7 mouse cellular contexts compared by ENCODE assay signal in the genomic region with DNA sequence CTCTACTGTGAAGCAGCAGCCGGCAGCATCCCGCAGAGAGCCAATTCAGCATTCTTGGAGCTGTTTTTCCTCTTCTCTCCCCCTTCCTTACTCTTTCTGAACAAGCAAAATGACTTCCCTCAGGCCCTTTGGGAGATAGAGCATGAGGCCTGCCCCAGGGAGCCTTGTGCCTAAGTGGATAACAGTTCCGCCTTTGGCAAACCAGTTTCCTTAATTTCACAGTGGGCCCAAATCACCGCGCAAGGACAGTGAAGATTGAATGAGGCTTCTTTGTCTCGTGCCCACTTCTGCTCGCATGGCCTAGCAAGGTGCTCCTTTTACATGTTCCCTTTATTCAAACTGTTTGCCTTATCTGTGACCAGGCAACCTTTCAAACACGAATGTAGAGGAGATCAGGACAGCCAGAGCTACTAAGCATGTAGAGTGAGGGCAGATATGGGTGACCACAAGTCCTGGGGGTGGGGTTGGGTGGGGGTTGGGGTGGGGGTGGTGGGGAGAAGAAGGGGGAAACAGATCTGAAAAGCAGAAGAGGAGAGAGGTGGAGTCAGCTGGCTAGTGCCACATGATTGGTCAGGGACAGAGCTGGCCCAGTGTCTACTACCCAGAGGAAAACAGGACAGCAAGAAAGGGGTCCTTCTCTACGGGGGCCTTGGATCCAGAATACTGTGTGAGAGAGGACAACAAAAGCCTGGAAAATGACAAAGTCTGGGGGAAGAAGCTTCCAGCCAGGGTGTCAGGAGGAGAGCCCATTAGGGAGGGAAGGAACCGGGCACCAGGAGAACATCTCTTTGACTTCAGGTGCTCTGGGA.
DNase-seq lines count a peak whose midpoint lies in the region; ATAC-seq and TF ChIP-seq lines count a peak whose summit lies in the region.

No protein-coding gene starts in this region.

- peaks cover 0 to 11% of the 10 kb centered on the region in 2 experiments; a peak in 2 of 4 replicates for H3K4me1 ChIP-seq in CH12.LX (ENCODE audit: control insufficient read depth in 1 of 2, insufficient read depth in 2 of 2)
- no peaks in the 10 kb centered on the region for H3K4me1 ChIP-seq in heart, postnatal 0 days (ENCODE audit: control insufficient read depth, insufficient read depth)
- H3K4me1 ChIP-seq in liver, postnatal 0 days (ENCODE audit: insufficient read depth), result peaks cover 4% of the 10 kb centered on the region; the same call in 1 of the 2 replicates

- no peak for TF ChIP-seq CTCF in C2C12 (IDR thresholded peaks at IDR 0.05; ENCODE audit: control insufficient read depth, insufficient read depth, insufficient read length)
- TF ChIP-seq CTCF in CH12.LX (conservative IDR thresholded peaks at IDR 0.05 in 1 of 2, IDR thresholded peaks at IDR 0.05 in 1 of 2; ENCODE audit: low read depth in 2 of 2, low read length in 2 of 2), result no peak
- TF ChIP-seq CTCF in heart, postnatal 0 days (IDR thresholded peaks at IDR 0.05; ENCODE audit: low read depth), result no peak
- no peak for TF ChIP-seq CTCF in liver, postnatal 0 days (IDR thresholded peaks at IDR 0.05; ENCODE audit: low read depth)

- no peak for TF ChIP-seq POLR2A in CH12.LX (IDR thresholded peaks at IDR 0.05; ENCODE audit: low read depth, low read length)

- H3K27me3 ChIP-seq in C2C12 (ENCODE audit: control insufficient read depth, insufficient read depth, insufficient read length), result no peaks in the 10 kb centered on the region
- H3K27me3 ChIP-seq in CH12.LX (replicated peaks), result no peaks in the 10 kb centered on the region
- no peaks in the 10 kb centered on the region for H3K27me3 ChIP-seq in heart, postnatal 0 days (ENCODE audit: control insufficient read depth, insufficient read depth, low read length)
- 0 out of 2 replicates have a peak, but pooled peaks cover 3% of the 10 kb centered on the region for H3K27me3 ChIP-seq in liver, postnatal 0 days (ENCODE audit: insufficient read depth, low read length)

- H3K27ac ChIP-seq in CH12.LX (ENCODE audit: insufficient read depth, low read depth), result no peak overlapping the region
- no peak overlapping the region for H3K27ac ChIP-seq in heart, postnatal 0 days (ENCODE audit: low read depth)
- H3K27ac ChIP-seq in liver, postnatal 0 days (ENCODE audit: low read depth), result no peak overlapping the region

- no peak overlapping the region for H3K4me2 ChIP-seq in CH12.LX (ENCODE audit: insufficient read depth, low read depth, poor library complexity, severe bottlenecking)
- peak overlapping the region; percentile 63 for H3K4me2 ChIP-seq in heart, postnatal 0 days (ENCODE audit: low read depth, low read length)
- H3K4me2 ChIP-seq in liver, postnatal 0 days (ENCODE audit: low read depth, low read length), result peak overlapping the region; percentile 66

- in situ Hi-C loops in CH12.LX (cut with MboI; ENCODE audit: low pct_ligation_motif_present, low pct_unique_long_range_greater_than_20kb, low sequenced_read_pairs), result loop anchor here (25.0 kb wide), 1 partner anchor 1098 kb away; no protein-coding TSS in a partner anchor

- H3K79me2 ChIP-seq in C2C12 (ENCODE audit: control insufficient read depth, insufficient read depth) (no peaks in the 10 kb centered on the region), CH12.LX (replicated peaks; ENCODE audit: control insufficient read depth, extremely low read depth, insufficient read depth, poor library complexity, severe bottlenecking) (no peaks in the 10 kb centered on the region)

- TF ChIP-seq RAD21 in CH12.LX (IDR thresholded peaks at IDR 0.05; ENCODE audit: low read depth, low read length), result no peak

- H3K36me3 ChIP-seq in C2C12 (ENCODE audit: control insufficient read depth, insufficient read depth) (no peaks in the 10 kb centered on the region), CH12.LX (replicated peaks in 1 of 2; ENCODE audit: control insufficient read depth in 1 of 2, insufficient read depth in 1 of 2, low read length in 1 of 2) (no peaks in the 10 kb centered on the region)
- no peaks in the 10 kb centered on the region for H3K36me3 ChIP-seq in heart, postnatal 0 days (replicated peaks; ENCODE audit: control insufficient read depth, insufficient read depth, low read length)
- no peaks in the 10 kb centered on the region for H3K36me3 ChIP-seq in liver, postnatal 0 days (replicated peaks; ENCODE audit: insufficient read depth, low read length)

- H3K4me3 ChIP-seq in C2C12 (ENCODE audit: insufficient read depth, poor library complexity, severe bottlenecking) (no peak overlapping the region), CH12.LX (replicated peaks in 1 of 3; ENCODE audit: low read depth in 2 of 3, low read length in 2 of 3, poor library complexity in 1 of 3) (peak overlapping the region in 1 of 3 experiments; percentile 52)
- peak overlapping the region; percentile 35 for H3K4me3 ChIP-seq in heart, postnatal 0 days (ENCODE audit: low read depth, low read length)
- H3K4me3 ChIP-seq in liver, postnatal 0 days (ENCODE audit: low read depth, low read length), result peak overlapping the region; percentile 25; the same call in 1 of the 2 replicates

- TF ChIP-seq EP300 in CH12.LX (IDR thresholded peaks at IDR 0.05; ENCODE audit: low read length), result no peak
- no peak for TF ChIP-seq EP300 in heart, postnatal 0 days (IDR thresholded peaks at IDR 0.05; ENCODE audit: low read depth)
- TF ChIP-seq EP300 in liver, postnatal 0 days (IDR thresholded peaks at IDR 0.05; ENCODE audit: low read depth), result no peak

- H3K9me3 ChIP-seq in CH12.LX (replicated peaks; ENCODE audit: low read length), result no peaks in the 10 kb centered on the region
- H3K9me3 ChIP-seq in heart, postnatal 0 days (replicated peaks; ENCODE audit: control insufficient read depth, low read length), result no peaks in the 10 kb centered on the region
- no peaks in the 10 kb centered on the region for H3K9me3 ChIP-seq in liver, postnatal 0 days (ENCODE audit: low read length)

- H3ac ChIP-seq in C2C12 (ENCODE audit: control insufficient read depth, insufficient read length, low read depth), result peak overlapping the region; percentile 67

- peak; percentile 25 for DNase-seq in CH12.LX (ENCODE audit: extremely low read depth)
- peak; percentile 21 for DNase-seq in heart, postnatal 0 days (ENCODE audit: low spot score)
- DNase-seq in liver, postnatal 0 days, result no peak
- no peak for DNase-seq in right cerebral cortex, postnatal 4 days
- DNase-seq in right cerebral cortex, postnatal 10 days (ENCODE audit: low spot score in 2 of 2), result no peak
- no peak for DNase-seq in adrenal gland, postnatal 10 days

- dilution Hi-C loops in CH12.LX (cut with MboI; ENCODE audit: extremely low pct_ligation_motif_present, extremely low pct_unique_long_range_greater_than_20kb, low sequenced_read_pairs), result no loop called here

- WGBS in heart, postnatal 0 days, result 26% methylated on average over 10 of the region's 10 CpGs
- 20% methylated on average over 10 of the region's 10 CpGs for WGBS in liver, postnatal 0 days (ENCODE audit: insufficient replicate concordance)

- peak; percentile 20; the same call in 1 of the 2 replicates for ATAC-seq in heart, postnatal 0 days (ENCODE audit: insufficient read depth, low read depth)
- peak; percentile 40 for ATAC-seq in liver, postnatal 0 days

- H3K9ac ChIP-seq in CH12.LX (ENCODE audit: insufficient read depth, low read depth), result no peak overlapping the region
- 0 out of 2 replicates have a peak overlapping the region, but pooled peaks have one; percentile 6 for H3K9ac ChIP-seq in heart, postnatal 0 days (replicated peaks; ENCODE audit: low read depth, low read length)
- H3K9ac ChIP-seq in liver, postnatal 0 days (replicated peaks), result no peak overlapping the region

- no peaks in the 10 kb centered on the region for H3K79me3 ChIP-seq in C2C12 (ENCODE audit: low read depth)

TF ChIP-seq in C2C12, 6 proteins besides CTCF, POLR2A, EP300 and RAD21:
- TF ChIP-seq CEBPB (IDR thresholded peaks at IDR 0.05; ENCODE audit: low read depth) (no peak), USF1 (IDR thresholded peaks at IDR 0.05; ENCODE audit: low read depth) (no peak), FOSL1 (IDR thresholded peaks at IDR 0.05; ENCODE audit: insufficient read depth, low read length, poor library complexity, severe bottlenecking) (no peak), MYOG (IDR thresholded peaks at IDR 0.05; ENCODE audit: control insufficient read depth, extremely low read depth, insufficient read length) (no peak), MYOD1 (IDR thresholded peaks at IDR 0.05; ENCODE audit: control insufficient read depth, insufficient read length, low read depth) (no peak), MAX (IDR thresholded peaks at IDR 0.05) (no peak)

TF ChIP-seq in CH12.LX, 34 proteins besides CTCF, POLR2A, EP300 and RAD21:
- TF ChIP-seq POLR2AphosphoS2 (IDR thresholded peaks at IDR 0.05; ENCODE audit: low read depth, low read length), result no peak
- TF ChIP-seq TCF12 (IDR thresholded peaks at IDR 0.05; ENCODE audit: low read depth, low read length), result no peak
- no peak for TF ChIP-seq MAFK (IDR thresholded peaks at IDR 0.05; ENCODE audit: insufficient replicate concordance, low read length)
- no peak for TF ChIP-seq NRF1 (IDR thresholded peaks at IDR 0.05; ENCODE audit: low read depth, low read length)
- no peak for TF ChIP-seq MYC (IDR thresholded peaks at IDR 0.05; ENCODE audit: low read depth, low read length)
- TF ChIP-seq JUN (IDR thresholded peaks at IDR 0.05; ENCODE audit: insufficient read depth, low read depth, low read length), result no peak
- TF ChIP-seq USF2 (conservative IDR thresholded peaks at IDR 0.05; ENCODE audit: low read depth, low read length), result no peak
- TF ChIP-seq BHLHE40 (IDR thresholded peaks at IDR 0.05; ENCODE audit: low read depth, low read length), result no peak
- no peak for TF ChIP-seq KAT2A (IDR thresholded peaks at IDR 0.05; ENCODE audit: insufficient replicate concordance, low read length)
- no peak for TF ChIP-seq ELF1 (IDR thresholded peaks at IDR 0.05; ENCODE audit: low read depth, low read length)
- TF ChIP-seq ZMIZ1 (IDR thresholded peaks at IDR 0.05; ENCODE audit: low read depth, low read length), result no peak
- no peak for TF ChIP-seq MXI1 (IDR thresholded peaks at IDR 0.05; ENCODE audit: low read depth, low read length)
- TF ChIP-seq MAZ (IDR thresholded peaks at IDR 0.05; ENCODE audit: low read depth, low read length), result no peak
- TF ChIP-seq MEF2A (IDR thresholded peaks at IDR 0.05; ENCODE audit: borderline replicate concordance, low read depth, low read length), result no peak
- TF ChIP-seq RCOR1 (conservative IDR thresholded peaks at IDR 0.05; ENCODE audit: low read depth, low read length), result no peak
- TF ChIP-seq ZKSCAN1 (IDR thresholded peaks at IDR 0.05; ENCODE audit: borderline replicate concordance, low read depth, low read length), result no peak
TF ChIP-seq in CH12.LX: peak in this region for 0.

Comparison
In these comparisons a context has a peak if more than half of its experiments do, and no peak if none do; other contexts are left out.
1. DNase-seq: peak in CH12.LX (single experiment) and heart, postnatal 0 days (single experiment); none in liver, postnatal 0 days (single experiment), right cerebral cortex, postnatal 4 days (single experiment), right cerebral cortex, postnatal 10 days (0 of 2) and adrenal gland, postnatal 10 days (single experiment).